Mouse (Mus musculus) layer of hippocampus, adult 18-20 months (tissue): ENCODE data around the gene Atrn. TPM values are rescaled to one million over a fixed set of nuclear protein-coding genes. Genes with fewer than 3 reads are reported as not detected.
A peak's percentile ranks its signal among the peaks of the same experiment; 100 is the strongest.

ENCODE experiments used
- DNase-seq, 2 experiments: peaks; one replicate each; pipeline ENCODE4 v3.0.0; 2022; ENCODE audit warnings: low spot score in 2 of 2
- total RNA-seq, 2 experiments: library from RNA; stranded (reverse); gene quantifications; 2 replicates each; pipeline ENCODE4 v1.2.3; 2021

Atrn gene
- total RNA-seq, 2 experiments from 2014 or later = 99.6 to 107 TPM

- DNase-seq = no peak
These were observed 132.4 kb downstream of the Atrn start for GRCm38 (mm10) chr2:131038675-131039074.

- DNase-seq = peak; percentile 84 to 89
These were observed 134.8 kb downstream of the Atrn start for GRCm38 (mm10) chr2:131040854-131041825.

GRCm38 (mm10) chr2:131042988-131043387 lies 136.7 kb downstream of the Atrn start, which contains the start of gene Gfra4:
Gfra4 (minus strand) TSS chr2:131043088.
- DNase-seq = no peak

- no peak for DNase-seq
These were observed 138.1 kb downstream of the Atrn start for GRCm38 (mm10) chr2:131044354-131044852.

GRCm38 (mm10) chr2:131044989-131045720 lies 138.9 kb downstream of the Atrn start:
- no peak for DNase-seq

- DNase-seq = no peak
These were observed 139.7 kb downstream of the Atrn start for GRCm38 (mm10) chr2:131046025-131046424.

- DNase-seq = no peak
These were observed 145.7 kb downstream of the Atrn start for GRCm38 (mm10) chr2:131052043-131052442.

GRCm38 (mm10) chr2:131052862-131053418 lies 146.6 kb downstream of the Atrn start:
- no peak for DNase-seq

GRCm38 (mm10) chr2:131053851-131054645 lies 147.8 kb downstream of the Atrn start:
- no peak for DNase-seq

GRCm38 (mm10) chr2:131054646-131055264 lies 148.5 kb downstream of the Atrn start:
- DNase-seq = no peak

GRCm38 (mm10) chr2:131055631-131056030 lies 149.3 kb downstream of the Atrn start:
- DNase-seq = peak in 1 of 2 experiments; percentile 30

GRCm38 (mm10) chr2:131056191-131056590 lies 149.9 kb downstream of the Atrn start:
- DNase-seq = peak in 1 of 2 experiments; percentile 29

GRCm38 (mm10) chr2:131058672-131059071 lies 152.4 kb downstream of the Atrn start:
- no peak for DNase-seq

GRCm38 (mm10) chr2:131059377-131059776 lies 153.1 kb downstream of the Atrn start:
- DNase-seq = no peak

GRCm38 (mm10) chr2:131059781-131060540 lies 153.7 kb downstream of the Atrn start:
- DNase-seq = no peak

- DNase-seq = no peak
These were observed 154.5 kb downstream of the Atrn start for GRCm38 (mm10) chr2:131060784-131061183.

GRCm38 (mm10) chr2:131061607-131062006 lies 155.3 kb downstream of the Atrn start:
- no peak for DNase-seq

- no peak for DNase-seq
These were observed 157.1 kb downstream of the Atrn start, which contains the start of gene Adam33 for GRCm38 (mm10) chr2:131063404-131063864. Adam33 (minus strand) TSS chr2:131063814.

- DNase-seq = peak in 1 of 2 experiments; percentile 18
These were observed 160.0 kb downstream of the Atrn start for GRCm38 (mm10) chr2:131066342-131066741.
